26 mouse cellular contexts compared by ENCODE assay signal in genomic region chr15:80474429-80475002, GRCm38 (mm10).
"Had no signal": no experiment of that assay in that cellular context is flagged by ENCODE, and none has a peak within 500 bp of the region (broad histone marks: within the 10 kb centered on the region; RNA-seq: fewer than 3 reads in every experiment).

No protein-coding gene starts in this region.

- H3K4me3 ChIP-seq: heart, adult 2 months; heart, embryonic 10.5 days; heart, embryonic 12.5 days; hindbrain, embryonic 10.5 days; hindbrain, embryonic 12.5 days; hindbrain, embryonic 15.5 days; intestine, embryonic 15.5 days; layer of hippocampus, adult 2 months; limb, embryonic 10.5 days; limb, embryonic 12.5 days; liver, embryonic 13.5 days; liver, embryonic 15.5 days had no signal

- ATAC-seq: inflammation-experienced regulatory T-cells, adult 6 months; intestine, embryonic 15.5 days; intestine, postnatal 0 days had no signal

- DNase-seq: gastrocnemius, postnatal 14 days; gastrocnemius, postnatal 36 days; heart, adult 11 months; heart, adult 2 months; heart, postnatal 10 days; heart, postnatal 4 days; kidney, adult 18-20 months; kidney, adult 8-10 months; kidney, postnatal 10 days; kidney, postnatal 25 days; kidney, postnatal 4 days; liver; liver, embryonic 13.5 days had no signal

- H3K9ac ChIP-seq: heart, embryonic 12.5 days; hindbrain, embryonic 12.5 days; hindbrain, embryonic 15.5 days; intestine, embryonic 15.5 days; limb, embryonic 12.5 days; liver, embryonic 13.5 days; liver, embryonic 15.5 days had no signal

- H3K9me3 ChIP-seq: heart, embryonic 10.5 days; heart, embryonic 12.5 days; hindbrain, embryonic 10.5 days; hindbrain, embryonic 12.5 days; hindbrain, embryonic 15.5 days; intestine, embryonic 15.5 days; limb, embryonic 10.5 days; limb, embryonic 12.5 days; liver, embryonic 13.5 days; liver, embryonic 15.5 days had no signal

- H3K27ac ChIP-seq: heart, adult 2 months; heart, embryonic 10.5 days; hindbrain, embryonic 10.5 days; hindbrain, embryonic 12.5 days; hindbrain, embryonic 15.5 days; intestine, embryonic 15.5 days; layer of hippocampus, adult 2 months; limb, embryonic 10.5 days; limb, embryonic 12.5 days; liver, embryonic 13.5 days; liver, embryonic 15.5 days had no signal

- H3K27me3 ChIP-seq: hindbrain, embryonic 12.5 days; hindbrain, embryonic 15.5 days; intestine, embryonic 15.5 days; limb, embryonic 12.5 days; liver, embryonic 15.5 days had no signal

- H3K4me2 ChIP-seq: heart, embryonic 12.5 days; hindbrain, embryonic 12.5 days; hindbrain, embryonic 15.5 days; intestine, embryonic 15.5 days; limb, embryonic 12.5 days; liver, embryonic 11.5 days; liver, embryonic 13.5 days; liver, embryonic 15.5 days had no signal

- H3K36me3 ChIP-seq: heart, embryonic 10.5 days; heart, embryonic 12.5 days; hindbrain, embryonic 10.5 days; hindbrain, embryonic 12.5 days; hindbrain, embryonic 15.5 days; intestine, embryonic 15.5 days; limb, embryonic 10.5 days; limb, embryonic 12.5 days; liver, embryonic 13.5 days; liver, embryonic 15.5 days had no signal

- H3K4me1 ChIP-seq: heart, embryonic 10.5 days; heart, embryonic 12.5 days; hindbrain, embryonic 10.5 days; hindbrain, embryonic 12.5 days; hindbrain, embryonic 15.5 days; intestine, embryonic 15.5 days; limb, embryonic 12.5 days; liver, embryonic 13.5 days; liver, embryonic 15.5 days had no signal
